Mouse (Mus musculus): ENCODE results near the gene Mcrip2.

DNA sequence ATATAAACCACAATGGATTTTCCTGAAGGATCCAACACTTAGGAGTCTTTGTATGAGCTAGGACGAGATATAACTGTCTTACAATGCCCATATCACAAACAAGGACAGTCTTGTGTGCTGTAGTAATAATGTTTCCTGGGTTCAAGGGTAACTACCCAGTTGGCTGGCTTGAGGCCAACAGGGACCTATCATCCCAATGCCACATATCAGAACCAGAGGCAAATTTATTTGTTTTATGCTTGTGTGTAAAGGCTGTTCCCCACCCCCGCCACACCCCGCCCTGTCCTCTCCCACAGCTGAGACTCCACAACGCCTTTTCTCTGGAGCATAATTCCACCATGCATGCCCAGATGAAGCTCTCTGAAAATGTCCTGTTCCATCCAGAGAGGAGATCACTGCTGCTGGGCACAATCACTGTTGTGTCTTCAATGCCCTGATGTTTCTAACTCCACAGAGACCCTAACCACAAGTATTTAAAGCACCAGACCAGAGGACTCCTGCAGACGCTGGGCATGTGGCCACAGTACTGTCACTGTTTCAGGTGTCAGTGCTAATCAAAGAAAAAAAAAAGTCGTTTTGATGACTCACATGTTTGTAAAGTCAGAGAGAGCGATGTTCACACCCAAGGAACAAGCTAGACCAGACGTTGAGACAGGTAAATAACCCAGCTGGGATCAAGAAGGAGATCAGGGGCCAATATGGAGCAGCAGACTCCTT is 48.5 kb upstream of the Mcrip2 start:
- TF ChIP-seq CTCF (IDR thresholded peaks at IDR 0.05; ENCODE audit: low read depth, low read length) (no peak), POLR2A (IDR thresholded peaks at IDR 0.05; ENCODE audit: borderline replicate concordance, low read depth, low read length) (no peak)
